Mouse (Mus musculus) adrenal gland, adult 2 months (tissue): ENCODE measurements around the gene Wap. TPM values are rescaled to one million over a fixed set of nuclear protein-coding genes. Genes with fewer than 3 reads are reported as not detected.

Source experiments
- DNase-seq: peaks from one replicate; pipeline ENCODE4 v3.0.0; 2021
- polyA plus RNA-seq: library from polyadenylated mRNA; depleted of rRNA; stranded (reverse); fragments of >200 nt; gene quantifications from 2 replicates; pipeline ENCODE4 v1.2.3, GENCODE M21; 2012; rRNA removed
- total RNA-seq, 2 experiments: library from RNA; stranded (reverse); gene quantifications; 2 replicates each; pipeline ENCODE4 v1.2.3; 2021

The Wap gene
- total and polyA plus RNA-seq, 3 experiments: not detected

GRCm38 (mm10) chr11:6596205-6596604 is 42.2 kb downstream of the Wap start:
- no peak for DNase-seq

- no peak for DNase-seq
Observed at GRCm38 (mm10) chr11:6595339-6595738, 43.1 kb downstream of the Wap start.

- no peak for DNase-seq
Observed at GRCm38 (mm10) chr11:6594845-6595244, 43.6 kb downstream of the Wap start.

- no peak for DNase-seq
Observed at GRCm38 (mm10) chr11:6593406-6593805, 45.0 kb downstream of the Wap start.

GRCm38 (mm10) chr11:6590933-6591675 is 47.3 kb downstream of the Wap start:
- no peak for DNase-seq

- DNase-seq: no peak
Observed at GRCm38 (mm10) chr11:6589838-6590237, 48.6 kb downstream of the Wap start.

GRCm38 (mm10) chr11:6588295-6588694 is 50.1 kb downstream of the Wap start:
- DNase-seq: no peak

- DNase-seq: no peak
Observed at GRCm38 (mm10) chr11:6587249-6587940, 51.0 kb downstream of the Wap start.

GRCm38 (mm10) chr11:6586660-6587059 is 51.8 kb downstream of the Wap start:
- DNase-seq: no peak

- no peak for DNase-seq
Observed at GRCm38 (mm10) chr11:6585748-6586147, 52.7 kb downstream of the Wap start.

Other genes starting within 250 kb of the Wap start
- gene Zmiz2, start 249.6 kb downstream of the Wap start, total RNA-seq: 10 to 100 TPM; 50.5 to 52.8 TPM
- 71.1 and 85.0 TPM in 2 replicates for gene Zmiz2, start 249.6 kb downstream of the Wap start, polyA plus RNA-seq
- 1,000 to 10,000 TPM; 1,264 to 1,797 TPM for gene Ppia, start 223.2 kb downstream of the Wap start, total RNA-seq
- gene Ppia, start 223.2 kb downstream of the Wap start, polyA plus RNA-seq: 237 and 265 TPM in 2 replicates
- 10 to 100 TPM; 39.2 to 86.1 TPM for gene H2afv, start 194.2 kb downstream of the Wap start, total RNA-seq
- 15.0 and 17.4 TPM in 2 replicates for gene H2afv, start 194.2 kb downstream of the Wap start, polyA plus RNA-seq
- gene Purb, start 162.7 kb downstream of the Wap start, total RNA-seq: 10 to 100 TPM; 48.9 to 58.7 TPM
- 10.1 and 11.0 TPM in 2 replicates for gene Purb, start 162.7 kb downstream of the Wap start, polyA plus RNA-seq
- gene Myo1g, start 117.7 kb downstream of the Wap start, total RNA-seq: 1 to 10 TPM; 2.1 to 2.6 TPM
- 3.8 and 4.7 TPM in 2 replicates for gene Myo1g, start 117.7 kb downstream of the Wap start, polyA plus RNA-seq
- 10 to 100 TPM; 38.8 to 47.9 TPM for gene Ccm2, start 91.8 kb downstream of the Wap start, total RNA-seq
- 47.0 and 48.1 TPM in 2 replicates for gene Ccm2, start 91.8 kb downstream of the Wap start, polyA plus RNA-seq
- 1 to 10 TPM; 1.6 to 2.2 TPM for gene Nacad, start 32.6 kb downstream of the Wap start, total RNA-seq
- gene Nacad, start 32.6 kb downstream of the Wap start, polyA plus RNA-seq: 1.2 and 2.2 TPM in 2 replicates
- gene Tbrg4, start 12.6 kb downstream of the Wap start, total RNA-seq: 10 to 100 TPM; 68.2 to 82.2 TPM
- 91.3 and 92.6 TPM in 2 replicates for gene Tbrg4, start 12.6 kb downstream of the Wap start, polyA plus RNA-seq
- gene Ramp3, start 19.9 kb upstream of the Wap start, total RNA-seq: 10 to 100 TPM; 15.9 to 21.7 TPM
- 25.3 and 30.7 TPM in 2 replicates for gene Ramp3, start 19.9 kb upstream of the Wap start, polyA plus RNA-seq
- not detected for gene Gm11983, start 199.0 kb upstream of the Wap start, total RNA-seq
- not detected in 2 replicates for gene Gm11983, start 199.0 kb upstream of the Wap start, polyA plus RNA-seq